Mouse (Mus musculus) lung, postnatal 0 days (tissue): ENCODE data around the gene Cd244a. TPM values are rescaled to one million over a fixed set of nuclear protein-coding genes. Genes with fewer than 3 reads are reported as not detected.

ENCODE experiments used
- ATAC-seq: fragments of 200-750 bp; cut with Nextera tagmentation; 2 replicates; pipeline ENCODE4 v1.8.0; 2017; ENCODE audit warnings: moderate library complexity
- DNase-seq: peaks from one replicate; pipeline ENCODE4 v3.0.0-alpha.2; 2016; ENCODE audit warnings: low spot score
- H3K27ac ChIP-seq: fragments of 300-500 bp; sonication (generic); 2 replicates; pipeline ENCODE4 v1.5.1; 2014; ENCODE audit warnings: antibody characterized with exemption, mild to moderate bottlenecking, low read length, mixed read lengths
- H3K27me3 ChIP-seq: fragments of 300-500 bp; sonication (generic); replicated peaks from 2 replicates; pipeline ENCODE4 v1.6.1; 2014; ENCODE audit warnings: low read length, mixed read lengths; ENCODE audit not compliant: insufficient read depth
- H3K36me3 ChIP-seq: fragments of 300-500 bp; sonication (generic); 2 replicates; pipeline ENCODE4 v1.6.1; 2014; ENCODE audit warnings: low read length, mixed read lengths; ENCODE audit not compliant: insufficient read depth
- H3K4me1 ChIP-seq: fragments of 300-500 bp; sonication (generic); 2 replicates; pipeline ENCODE4 v1.6.1; 2014; ENCODE audit warnings: antibody characterized with exemption, low read depth, low read length, mixed read lengths; ENCODE audit not compliant: insufficient read depth
- H3K4me2 ChIP-seq: fragments of 300-500 bp; sonication (generic); replicated peaks from 2 replicates; pipeline ENCODE4 v1.6.1; 2014; ENCODE audit warnings: low read depth, mild to moderate bottlenecking, low read length, moderate library complexity, mixed read lengths
- H3K4me3 ChIP-seq: fragments of 300-500 bp; sonication (generic); 2 replicates; pipeline ENCODE4 v1.5.1; 2014; ENCODE audit warnings: low read depth, low read length
- H3K9ac ChIP-seq: fragments of 300-500 bp; sonication (generic); replicated peaks from 2 replicates; pipeline ENCODE4 v1.6.1; 2014; ENCODE audit warnings: low read depth, mild to moderate bottlenecking
- H3K9me3 ChIP-seq: fragments of 300-500 bp; sonication (generic); 2 replicates; pipeline ENCODE4 v1.6.1; 2016; ENCODE audit warnings: low read length, mixed read lengths
- CTCF ChIP-seq: IDR thresholded peaks from 2 replicates; pipeline ENCODE4 v1.5.1; 2016; ENCODE audit warnings: antibody characterized with exemption, mild to moderate bottlenecking
- EP300 ChIP-seq: IDR thresholded peaks from 2 replicates; pipeline ENCODE4 v1.6.1; 2016; ENCODE audit warnings: antibody characterized with exemption, mild to moderate bottlenecking, control low read depth
- WGBS: fragments of 180-500 bp; shearing (Covaris S2); extraction: QIAGEN DNeasy Blood & Tissue Kit; methylation state at CpG from one replicate; pipeline ENCODE4 v1.1.7; 2014; 5-methylcytosine and 5-hydroxymethylcytosine counted together
- polyA plus RNA-seq: library from polyadenylated mRNA; unstranded; fragments of >200 nt; fragmentation: Nextera tagmentation; extraction: Ambion mirVana; gene quantifications from 2 replicates; pipeline ENCODE4 v1.2.1, GENCODE M21; 2015

Gene Cd244a
- polyA plus RNA-seq, 1 experiment from 2014 or later = 1.7 TPM

GRCm38 (mm10) chr1:171607176-171607575, 48.2 kb downstream of the Cd244a start, which contains the start of gene Ly9:
Ly9 (minus strand) TSS chr1:171607410.
- DNase-seq (peak; percentile 8), ATAC-seq (no peak)
- Histone ChIP-seq H3K27me3 (no peaks in the 10 kb centered on the region), H3K4me3 (no peak within 1 kb of the TSS), H3K9ac (no peak within 1 kb of the TSS), H3K9me3 (no peaks in the 10 kb centered on the region), H3K4me1 (no peaks in the 10 kb centered on the region), H3K27ac (no peak within 1 kb of the TSS), H3K36me3 (no peaks in the 10 kb centered on the region), H3K4me2 (no peak within 1 kb of the TSS)
- whole genome bisulfite sequencing = 78% methylated on average over 9 of the region's 9 CpGs
- TF ChIP-seq EP300 (no peak), CTCF (no peak)

DNA sequence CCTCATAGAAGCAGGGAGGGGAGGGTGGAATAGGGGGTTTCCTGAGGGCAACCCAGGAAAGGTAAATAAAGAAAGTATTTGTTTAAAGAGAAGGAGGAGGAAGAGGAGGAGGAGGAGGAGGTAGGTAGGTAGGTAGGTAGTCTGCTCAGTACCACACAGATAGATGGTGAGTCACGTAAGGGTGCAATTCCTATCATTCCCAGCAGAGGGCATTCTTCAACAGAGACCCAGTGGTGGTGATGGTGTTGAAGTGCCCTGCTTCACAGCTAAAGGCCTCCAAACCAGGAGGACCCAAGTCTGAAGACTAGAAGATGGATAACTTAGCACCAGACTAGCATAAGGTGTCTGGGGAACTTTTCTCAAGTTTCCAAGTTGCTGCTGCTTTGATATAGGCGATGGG, 51.0 kb downstream of the Cd244a start:
- H3K9ac ChIP-seq = no peak overlapping the region
- DNase-seq (no peak), ATAC-seq (no peak)
- no peaks in the 10 kb centered on the region for H3K9me3 ChIP-seq
- H3K4me2 ChIP-seq = no peak overlapping the region
- no peaks in the 10 kb centered on the region for H3K27me3 ChIP-seq
- no peak overlapping the region for H3K27ac ChIP-seq
- H3K4me1 ChIP-seq = no peaks in the 10 kb centered on the region
- 83% methylated on average over 2 of the region's 2 CpGs for WGBS
- H3K4me3 ChIP-seq = no peak overlapping the region
- no peaks in the 10 kb centered on the region for H3K36me3 ChIP-seq
- TF ChIP-seq CTCF (peak; percentile 43), EP300 (no peak)

DNA sequence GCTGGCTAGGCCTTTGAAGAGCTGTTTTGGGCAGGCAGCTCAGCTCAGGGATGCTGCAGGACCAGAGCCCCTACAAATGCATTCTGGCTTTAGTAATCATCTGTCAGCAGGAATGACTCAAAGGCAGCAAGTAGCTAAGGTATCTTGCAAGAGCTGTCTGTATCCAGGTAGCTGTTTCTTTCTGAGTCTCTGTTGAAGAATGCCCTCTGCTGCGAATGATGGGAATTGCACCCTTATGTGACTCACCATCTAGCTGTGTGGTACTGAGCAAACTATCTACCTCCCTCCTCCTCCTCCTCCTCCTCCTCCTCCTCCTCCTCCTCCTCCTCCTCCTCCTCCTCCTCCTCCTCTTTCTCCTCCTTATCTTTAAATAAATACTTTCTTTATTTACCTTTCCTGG, 51.8 kb downstream of the Cd244a start:
- Histone ChIP-seq H3K9me3 (no peaks in the 10 kb centered on the region), H3K27ac (no peak overlapping the region), H3K36me3 (no peaks in the 10 kb centered on the region), H3K4me2 (no peak overlapping the region), H3K4me3 (no peak overlapping the region), H3K9ac (no peak overlapping the region), H3K4me1 (no peaks in the 10 kb centered on the region), H3K27me3 (no peaks in the 10 kb centered on the region)
- ATAC-seq (no peak), DNase-seq (peak; percentile 7)
- TF ChIP-seq EP300 (no peak), CTCF (peak; percentile 50)
- WGBS = 24% methylated on average over 1 of the region's 1 CpGs

DNA sequence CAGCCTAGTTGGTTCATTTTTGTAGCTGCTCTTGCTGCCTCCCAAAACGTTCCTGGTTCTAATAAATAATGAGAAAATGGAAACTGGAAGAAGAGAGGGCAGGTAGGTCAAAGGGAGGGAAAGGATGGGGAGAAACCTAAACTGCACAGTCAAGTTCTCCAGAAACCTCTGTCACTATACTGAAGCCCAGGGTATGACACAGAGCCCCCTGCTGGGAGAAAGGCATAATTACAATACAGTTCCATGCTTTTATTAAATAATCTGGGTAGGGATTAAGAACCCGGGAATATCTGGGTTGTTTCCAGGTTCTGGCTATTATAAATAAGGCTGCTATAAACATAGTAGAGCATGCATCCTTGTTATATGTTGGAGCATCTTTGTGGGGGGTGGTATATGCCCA, 55.0 kb downstream of the Cd244a start:
- 26% methylated on average over 2 of the region's 2 CpGs for WGBS
- H3K4me1 ChIP-seq = no peaks in the 10 kb centered on the region
- H3K4me3 ChIP-seq = no peak overlapping the region
- no peak for TF ChIP-seq EP300
- peak; percentile 57 for TF ChIP-seq CTCF
- no peaks in the 10 kb centered on the region for H3K27me3 ChIP-seq
- no peak overlapping the region for H3K4me2 ChIP-seq
- no peaks in the 10 kb centered on the region for H3K9me3 ChIP-seq
- peak; percentile 33 for DNase-seq
- ATAC-seq = no peak
- no peaks in the 10 kb centered on the region for H3K36me3 ChIP-seq
- H3K27ac ChIP-seq = no peak overlapping the region
- H3K9ac ChIP-seq = no peak overlapping the region

GRCm38 (mm10) chr1:171616881-171617515, 58.0 kb downstream of the Cd244a start:
- Histone ChIP-seq H3K27ac (no peak overlapping the region), H3K36me3 (no peaks in the 10 kb centered on the region), H3K9me3 (no peaks in the 10 kb centered on the region), H3K4me3 (no peak overlapping the region), H3K4me2 (no peak overlapping the region), H3K4me1 (no peaks in the 10 kb centered on the region), H3K27me3 (no peaks in the 10 kb centered on the region), H3K9ac (no peak overlapping the region)
- TF ChIP-seq CTCF (no peak), EP300 (no peak)
- peak; percentile 8 for DNase-seq
- 68% methylated on average over 11 of the region's 11 CpGs for WGBS
- no peak for ATAC-seq

DNA sequence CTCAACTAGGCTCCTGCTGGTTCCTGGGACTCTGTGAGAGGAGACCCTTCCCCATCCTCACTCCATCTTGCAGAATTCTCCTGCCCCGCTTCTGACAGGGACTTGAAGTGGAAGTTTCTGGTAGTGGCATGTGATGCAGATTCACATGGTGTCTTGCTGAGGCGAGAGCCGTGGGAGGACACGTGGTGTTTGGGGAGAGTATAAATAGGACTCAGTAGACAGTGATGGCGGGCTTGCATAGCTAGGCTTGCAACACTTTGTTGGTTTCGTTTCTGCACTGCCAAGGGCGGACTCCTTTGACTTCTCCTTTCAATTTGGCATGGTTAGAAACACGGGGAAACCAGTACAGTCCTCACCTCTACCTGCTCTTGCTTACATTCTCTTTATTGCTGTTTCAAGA, 60.0 kb downstream of the Cd244a start:
- H3K9me3 ChIP-seq = no peaks in the 10 kb centered on the region
- DNase-seq = peak; percentile 41
- WGBS = 69% methylated on average over 8 of the region's 8 CpGs

DNA sequence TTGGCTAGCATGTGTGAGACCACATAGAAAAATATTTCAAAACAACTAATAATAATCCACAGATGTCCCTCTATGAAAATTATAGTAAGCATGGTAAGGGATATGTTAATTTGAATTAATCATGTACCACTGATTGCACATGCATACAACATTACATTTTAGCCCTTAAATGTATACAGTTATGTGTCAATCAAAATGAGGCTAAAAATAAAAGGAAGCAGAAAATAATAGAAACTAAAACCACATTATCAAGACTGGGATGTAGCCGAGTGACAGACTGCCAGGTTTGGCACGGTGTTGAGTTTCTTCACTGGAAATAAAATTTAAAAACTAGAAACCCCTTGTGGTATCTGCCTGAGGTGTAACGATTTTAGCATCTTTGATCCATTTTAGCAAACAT, 60.7 kb downstream of the Cd244a start:
- 66% methylated on average over 3 of the region's 3 CpGs for WGBS
- H3K9me3 ChIP-seq = no peaks in the 10 kb centered on the region
- ATAC-seq = no peak
- H3K27ac ChIP-seq = no peak overlapping the region
- H3K9ac ChIP-seq = no peak overlapping the region
- DNase-seq = no peak
- H3K4me3 ChIP-seq = no peak overlapping the region
- H3K4me1 ChIP-seq = no peaks in the 10 kb centered on the region
- H3K27me3 ChIP-seq = no peaks in the 10 kb centered on the region
- H3K4me2 ChIP-seq = no peak overlapping the region
- H3K36me3 ChIP-seq = no peaks in the 10 kb centered on the region
- TF ChIP-seq EP300 (no peak), CTCF (no peak)

More for the DNA sequence above, 60.0 kb downstream of the Cd244a start:
- Histone ChIP-seq H3K27me3 (no peaks in the 10 kb centered on the region), H3K4me2 (no peak overlapping the region), H3K9ac (no peak overlapping the region), H3K4me3 (no peak overlapping the region), H3K27ac (no peak overlapping the region), H3K4me1 (no peaks in the 10 kb centered on the region), H3K36me3 (no peaks in the 10 kb centered on the region)
- no peak for TF ChIP-seq CTCF
- no peak for TF ChIP-seq EP300
- ATAC-seq = peak; percentile 25; the same call in 1 of the 2 replicates
